17 mouse cellular contexts compared by ENCODE assay signal in the genomic region with DNA sequence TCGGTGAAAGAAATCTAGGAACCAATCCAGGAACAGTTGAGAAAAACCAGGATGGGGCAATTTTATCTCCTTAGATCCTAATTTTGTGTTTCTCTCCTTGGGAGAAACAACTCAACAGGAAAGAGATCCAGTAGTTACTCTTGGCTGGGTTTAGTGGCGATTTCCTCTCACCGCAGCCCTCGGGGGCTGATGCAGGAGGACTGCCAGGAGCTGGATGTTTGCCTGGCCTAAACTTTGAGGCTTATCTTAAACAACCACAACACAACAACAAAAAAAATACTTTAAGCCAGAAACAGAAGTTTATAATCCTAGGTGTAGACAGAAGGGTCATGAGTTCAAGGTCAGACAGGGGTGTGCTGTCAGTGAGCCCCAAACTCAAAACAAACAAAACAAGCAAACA. TPM values are rescaled to one million over a fixed set of nuclear protein-coding genes. Genes with fewer than 3 reads are reported as not detected.
"Had no signal": no experiment of that assay in that cellular context is flagged by ENCODE, and none has a peak within 500 bp of the region (broad histone marks: within the 10 kb centered on the region; RNA-seq: fewer than 3 reads in every experiment).

No protein-coding gene starts in this region.

- DNase-seq: kidney, postnatal 25 days; left cerebral cortex, postnatal 4 days; lung, adult 18-20 months; right cerebral cortex, adult 18-20 months; right cerebral cortex, postnatal 25 days; thymus, postnatal 14 days had no signal

- H3K4me1 ChIP-seq: limb, embryonic 13.5 days; midbrain, embryonic 12.5 days had no signal

- H3K9me3 ChIP-seq: limb, embryonic 13.5 days; midbrain, embryonic 12.5 days; neural tube, embryonic 13.5 days had no signal

- H3K4me3 ChIP-seq: limb, embryonic 13.5 days; midbrain, embryonic 12.5 days; neural tube, embryonic 13.5 days had no signal

- H3K27me3 ChIP-seq: limb, embryonic 13.5 days; midbrain, embryonic 12.5 days; neural tube, embryonic 13.5 days had no signal

- H3K36me3 ChIP-seq: limb, embryonic 13.5 days; midbrain, embryonic 12.5 days; neural tube, embryonic 13.5 days had no signal

- H3K27ac ChIP-seq: limb, embryonic 13.5 days; liver, embryonic 14.5 days; midbrain, embryonic 12.5 days; neural tube, embryonic 13.5 days had no signal

RNA-seq across cellular contexts. Expression of gene Dnase2b, which starts 3.6 kb away (rescaled TPM):
- total RNA-seq: left cerebral cortex, postnatal 4 days; megakaryocyte-erythroid progenitor cell, adult 5-6 weeks had no signal
- polyA plus RNA-seq: kidney, embryonic 14.5 days; limb, embryonic 13.5 days; lung, embryonic 16.5 days; midbrain, embryonic 12.5 days; midbrain, embryonic 16.5 days; neural tube, embryonic 13.5 days; small intestine, adult 2 months had no signal

RNA-seq across cellular contexts. Expression of gene 4930503B20Rik, which starts 39.3 kb away (rescaled TPM):
- total RNA-seq: liver, adult 2 months; megakaryocyte-erythroid progenitor cell, adult 5-6 weeks had no signal
- polyA plus RNA-seq: kidney, embryonic 14.5 days; limb, embryonic 13.5 days; liver, adult 2 months; liver, embryonic 14.5 days; lung, embryonic 16.5 days; midbrain, embryonic 12.5 days; neural tube, embryonic 13.5 days; small intestine, adult 2 months; stomach, embryonic 16.5 days had no signal

RNA-seq across cellular contexts. Expression of gene Uox, which starts 41.6 kb away (rescaled TPM):
- total RNA-seq: megakaryocyte-erythroid progenitor cell, adult 5-6 weeks had no signal
- polyA plus RNA-seq: kidney, embryonic 14.5 days; midbrain, embryonic 12.5 days; midbrain, embryonic 16.5 days; neural tube, embryonic 13.5 days had no signal
